Mouse (Mus musculus) G1E-ER4 (cell line): ENCODE results near the gene Inpp5a. TPM values are rescaled to one million over a fixed set of nuclear protein-coding genes. Genes with fewer than 3 reads are reported as not detected.

Source experiments
- GATA1 ChIP-seq: IDR thresholded peaks from one replicate; pipeline ENCODE4 v1.8.0; 2012; ENCODE audit warnings: low read length, inconsistent platforms
- polyA plus RNA-seq: library from polyadenylated mRNA; stranded (reverse); fragments of >175 nt; gene quantifications from 2 replicates; pipeline ENCODE4 v1.2.3, GENCODE M21; 2012

Gene Inpp5a
- polyA plus RNA-seq, 1 experiment = not detected

- no peak for TF ChIP-seq GATA1
Measured at GRCm38 (mm10) chr7:139540601-139541000, 151.7 kb downstream of the Inpp5a start.

GRCm38 (mm10) chr7:139541422-139541821, 152.5 kb downstream of the Inpp5a start:
- TF ChIP-seq GATA1 = no peak

GRCm38 (mm10) chr7:139544706-139545625, 156.1 kb downstream of the Inpp5a start:
- TF ChIP-seq GATA1 = no peak

- no peak for TF ChIP-seq GATA1
Measured at GRCm38 (mm10) chr7:139547325-139547724, 158.4 kb downstream of the Inpp5a start.

GRCm38 (mm10) chr7:139550086-139550783, 161.3 kb downstream of the Inpp5a start:
- no peak for TF ChIP-seq GATA1

GRCm38 (mm10) chr7:139551519-139551918, 162.6 kb downstream of the Inpp5a start:
- no peak for TF ChIP-seq GATA1

- no peak for TF ChIP-seq GATA1
Measured at GRCm38 (mm10) chr7:139556331-139556730, 167.4 kb downstream of the Inpp5a start.

- TF ChIP-seq GATA1 = no peak
Measured at GRCm38 (mm10) chr7:139556746-139557526, 168.0 kb downstream of the Inpp5a start.

- no peak for TF ChIP-seq GATA1
Measured at GRCm38 (mm10) chr7:139559659-139560058, 170.8 kb downstream of the Inpp5a start.

- no peak for TF ChIP-seq GATA1
Measured at GRCm38 (mm10) chr7:139563425-139563824, 174.5 kb downstream of the Inpp5a start.

- no peak for TF ChIP-seq GATA1
Measured at GRCm38 (mm10) chr7:139564161-139564560, 175.3 kb downstream of the Inpp5a start.

GRCm38 (mm10) chr7:139565998-139566397, 177.1 kb downstream of the Inpp5a start:
- no peak for TF ChIP-seq GATA1

- TF ChIP-seq GATA1 = no peak
Measured at GRCm38 (mm10) chr7:139566533-139566932, 177.6 kb downstream of the Inpp5a start.

GRCm38 (mm10) chr7:139570788-139571187, 181.9 kb downstream of the Inpp5a start:
- TF ChIP-seq GATA1 = no peak

- no peak for TF ChIP-seq GATA1
Measured at GRCm38 (mm10) chr7:139572665-139573064, 183.8 kb downstream of the Inpp5a start.
